Mouse (Mus musculus): Measurements from ENCODE around the gene Alg11.

The Alg11 gene

GRCm38 (mm10) chr8:22059821-22060445, 588 bp upstream of the Alg11 start, which contains the start of gene Atp7b:
Atp7b (minus strand) TSS chr8:22060305.
- in situ Hi-C loops (cut with MboI, MseI): loop anchor here (5.0 to 10.0 kb wide), 2 partner anchors 67 to 325 kb away; partner anchors contain the start of gene Nek5 (in 1 of the 2)

GRCm38 (mm10) chr8:22061126-22061525, 605 bp downstream of the Alg11 start:
- in situ Hi-C loops (cut with MboI, MseI): loop anchor here in 1 of 2 experiments (10.0 kb wide), 1 partner anchor 324 kb away; no protein-coding TSS in a partner anchor

GRCm38 (mm10) chr8:22079313-22080007, 18.9 kb downstream of the Alg11 start:
- in situ Hi-C loops (cut with MboI, MseI): no loop called here

- in situ Hi-C loops (cut with MboI, MseI): no loop called here
Observed at GRCm38 (mm10) chr8:22089226-22089625, 28.7 kb downstream of the Alg11 start.

GRCm38 (mm10) chr8:22091568-22091967, 31.0 kb downstream of the Alg11 start:
- in situ Hi-C loops (cut with MboI, MseI): no loop called here

GRCm38 (mm10) chr8:22107020-22107419, 46.5 kb downstream of the Alg11 start:
- in situ Hi-C loops (cut with MboI, MseI): no loop called here
